Mouse (Mus musculus) small intestine, adult 2 months (tissue): ENCODE results near the gene Ephb1. TPM values are rescaled to one million over a fixed set of nuclear protein-coding genes. Genes with fewer than 3 reads are reported as not detected.

Experiments
- H3K27ac ChIP-seq: fragments of 200-500 bp; 2 replicates; pipeline ENCODE4 v1.5.1; 2012; ENCODE audit warnings: low read depth, low read length, control low read depth, inconsistent platforms; ENCODE audit not compliant: insufficient read depth
- H3K27me3 ChIP-seq: fragments of 200-500 bp; 2 replicates; pipeline ENCODE4 v1.6.1; 2012; ENCODE audit warnings: mild to moderate bottlenecking, moderate library complexity, low read length, inconsistent platforms; ENCODE audit not compliant: control insufficient read depth, insufficient read depth
- H3K36me3 ChIP-seq: fragments of 200-500 bp; 2 replicates; pipeline ENCODE4 v1.6.1; 2012; ENCODE audit warnings: mild to moderate bottlenecking, low read length, control low read depth, inconsistent platforms; ENCODE audit not compliant: control insufficient read depth, insufficient read depth
- H3K4me1 ChIP-seq: fragments of 200-500 bp; 2 replicates; pipeline ENCODE4 v1.6.1; 2012; ENCODE audit warnings: low read length, inconsistent platforms, mixed read lengths; ENCODE audit not compliant: control insufficient read depth, insufficient read depth, insufficient read length
- H3K4me3 ChIP-seq: fragments of 200-500 bp; 2 replicates; pipeline ENCODE4 v1.5.1; 2012; ENCODE audit warnings: low read depth, mild to moderate bottlenecking, control low read depth, inconsistent platforms, low read length, moderate library complexity
- CTCF ChIP-seq: fragments of 200-500 bp; IDR thresholded peaks from 2 replicates; pipeline ENCODE4 v1.5.1; 2012; ENCODE audit warnings: low read depth, mild to moderate bottlenecking, control low read depth, inconsistent platforms, low read length, moderate library complexity, mixed read lengths; ENCODE audit not compliant: insufficient replicate concordance, insufficient read length; ENCODE audit errors: extremely low read depth
- POLR2A ChIP-seq: fragments of 200-500 bp; IDR thresholded peaks from 2 replicates; pipeline ENCODE4 v1.6.1; 2012; ENCODE audit warnings: low read depth, mild to moderate bottlenecking, control low read depth, inconsistent platforms, low read length, moderate library complexity
- WGBS: fragments of 180-500 bp; shearing (Covaris S2); methylation state at CpG from one replicate; pipeline ENCODE4 v1.1.7; 2018; 5-methylcytosine and 5-hydroxymethylcytosine counted together
- polyA plus RNA-seq: library from polyadenylated mRNA; depleted of rRNA; stranded (reverse); fragments of >200 nt; gene quantifications from 2 replicates; pipeline ENCODE4 v1.2.3, GENCODE M21; 2012

The Ephb1 gene
- polyA plus RNA-seq, 1 experiment, result 1.0 TPM

GRCm38 (mm10) chr9:102180070-102180469 is 174.4 kb downstream of the Ephb1 start:
- no peaks in the 10 kb centered on the region for H3K36me3 ChIP-seq
- WGBS, result 71% methylated on average over 2 of the region's 2 CpGs
- TF ChIP-seq POLR2A (no peak), CTCF (no peak)
- H3K4me1 ChIP-seq, result no peaks in the 10 kb centered on the region
- H3K27me3 ChIP-seq, result no peaks in the 10 kb centered on the region
- H3K4me3 ChIP-seq, result no peak overlapping the region
- H3K27ac ChIP-seq, result no peak overlapping the region

GRCm38 (mm10) chr9:102169706-102170105 is 184.8 kb downstream of the Ephb1 start:
- Histone ChIP-seq H3K27me3 (no peaks in the 10 kb centered on the region), H3K36me3 (no peaks in the 10 kb centered on the region), H3K4me3 (no peak overlapping the region), H3K27ac (no peak overlapping the region), H3K4me1 (no peaks in the 10 kb centered on the region)
- WGBS, result 74% methylated on average over 7 of the region's 7 CpGs
- no peak for TF ChIP-seq POLR2A
- no peak for TF ChIP-seq CTCF

- Histone ChIP-seq H3K4me3 (no peak overlapping the region), H3K27me3 (no peaks in the 10 kb centered on the region), H3K27ac (no peak overlapping the region), H3K4me1 (no peaks in the 10 kb centered on the region), H3K36me3 (no peaks in the 10 kb centered on the region)
- TF ChIP-seq POLR2A (no peak), CTCF (no peak)
- 72% methylated on average over 3 of the region's 3 CpGs for whole genome bisulfite sequencing
Measured at GRCm38 (mm10) chr9:102155876-102156275, 198.6 kb downstream of the Ephb1 start.

- no peak for TF ChIP-seq CTCF
- no peak for TF ChIP-seq POLR2A
- WGBS, result 90% methylated on average over 4 of the region's 4 CpGs
- H3K4me3 ChIP-seq, result no peak overlapping the region
- H3K27me3 ChIP-seq, result no peaks in the 10 kb centered on the region
- no peak overlapping the region for H3K27ac ChIP-seq
- H3K36me3 ChIP-seq, result no peaks in the 10 kb centered on the region
- H3K4me1 ChIP-seq, result no peaks in the 10 kb centered on the region
Measured at GRCm38 (mm10) chr9:102139181-102139580, 215.3 kb downstream of the Ephb1 start.

- no peak for TF ChIP-seq CTCF
- TF ChIP-seq POLR2A, result no peak
- H3K27me3 ChIP-seq, result no peaks in the 10 kb centered on the region
- no peaks in the 10 kb centered on the region for H3K36me3 ChIP-seq
- 89% methylated on average over 7 of the region's 7 CpGs for WGBS
- no peak overlapping the region for H3K4me3 ChIP-seq
- H3K4me1 ChIP-seq, result no peaks in the 10 kb centered on the region
- H3K27ac ChIP-seq, result no peak overlapping the region
Measured at GRCm38 (mm10) chr9:102138671-102139070, 215.8 kb downstream of the Ephb1 start.

GRCm38 (mm10) chr9:102138187-102138586 is 216.3 kb downstream of the Ephb1 start:
- Histone ChIP-seq H3K27ac (no peak overlapping the region), H3K36me3 (no peaks in the 10 kb centered on the region), H3K4me3 (no peak overlapping the region), H3K4me1 (no peaks in the 10 kb centered on the region), H3K27me3 (no peaks in the 10 kb centered on the region)
- no peak for TF ChIP-seq CTCF
- TF ChIP-seq POLR2A, result no peak

GRCm38 (mm10) chr9:102130506-102130905 is 224.0 kb downstream of the Ephb1 start:
- H3K4me1 ChIP-seq, result no peaks in the 10 kb centered on the region
- no peak for TF ChIP-seq POLR2A
- TF ChIP-seq CTCF, result no peak
- H3K36me3 ChIP-seq, result no peaks in the 10 kb centered on the region
- H3K27me3 ChIP-seq, result no peaks in the 10 kb centered on the region
- no peak overlapping the region for H3K4me3 ChIP-seq
- H3K27ac ChIP-seq, result no peak overlapping the region

GRCm38 (mm10) chr9:102126510-102126909 is 228.0 kb downstream of the Ephb1 start:
- no peak overlapping the region for H3K27ac ChIP-seq
- no peaks in the 10 kb centered on the region for H3K4me1 ChIP-seq
- no peaks in the 10 kb centered on the region for H3K27me3 ChIP-seq
- no peak overlapping the region for H3K4me3 ChIP-seq
- TF ChIP-seq CTCF, result no peak
- 49% methylated on average over 3 of the region's 3 CpGs for WGBS
- H3K36me3 ChIP-seq, result no peaks in the 10 kb centered on the region
